Mouse (Mus musculus) limb, embryonic 15.5 days (tissue): Measurements from ENCODE around the gene Thap11. TPM values are rescaled to one million over a fixed set of nuclear protein-coding genes. Genes with fewer than 3 reads are reported as not detected.

Source experiments
- ATAC-seq: fragments of 200-750 bp; cut with Nextera tagmentation; 2 replicates; pipeline ENCODE4 v1.8.0; 2017; ENCODE audit warnings: low read depth, moderate TSS enrichment; ENCODE audit not compliant: insufficient number of reproducible peaks, low FRiP score, low TSS enrichment
- H3K27ac ChIP-seq: fragments of 300-500 bp; sonication (generic); 2 replicates; pipeline ENCODE4 v1.5.1; 2015; ENCODE audit warnings: moderate library complexity, mild to moderate bottlenecking, inconsistent platforms
- H3K27me3 ChIP-seq: fragments of 300-500 bp; sonication (generic); 2 replicates; pipeline ENCODE4 v1.6.1; 2015; ENCODE audit warnings: inconsistent platforms
- H3K36me3 ChIP-seq: fragments of 300-500 bp; sonication (generic); 2 replicates; pipeline ENCODE4 v1.6.1; 2015; ENCODE audit warnings: inconsistent platforms
- H3K4me1 ChIP-seq: fragments of 300-500 bp; sonication (generic); 2 replicates; pipeline ENCODE4 v1.6.1; 2015; ENCODE audit warnings: inconsistent platforms
- H3K4me2 ChIP-seq: fragments of 300-500 bp; sonication (generic); 2 replicates; pipeline ENCODE4 v1.6.1; 2015; ENCODE audit warnings: mild to moderate bottlenecking, inconsistent platforms
- H3K4me3 ChIP-seq: fragments of 300-500 bp; sonication (generic); 2 replicates; pipeline ENCODE4 v1.5.1; 2015; ENCODE audit warnings: mild to moderate bottlenecking, inconsistent platforms
- H3K9ac ChIP-seq: fragments of 300-500 bp; sonication (generic); 2 replicates; pipeline ENCODE4 v1.6.1; 2015; ENCODE audit warnings: inconsistent platforms
- H3K9me3 ChIP-seq: fragments of 300-500 bp; sonication (generic); 2 replicates; pipeline ENCODE4 v1.6.1; 2016; ENCODE audit warnings: inconsistent platforms
- WGBS: fragments of 180-500 bp; shearing (Covaris S2); methylation state at CpG from one replicate; pipeline ENCODE4 v1.1.7; 2015; 5-methylcytosine and 5-hydroxymethylcytosine counted together
- polyA plus RNA-seq: library from polyadenylated mRNA; unstranded; fragments of >200 nt; fragmentation: Nextera tagmentation; extraction: Ambion mirVana; gene quantifications from 2 replicates; pipeline ENCODE4 v1.2.1, GENCODE M21; 2015

Gene Thap11
- polyA plus RNA-seq, 1 experiment from 2014 or later: 73.0 TPM

- no peak within 1 kb of the TSS for H3K4me3 ChIP-seq
- H3K27me3 ChIP-seq: no peaks in the 10 kb centered on the region
- no peak within 1 kb of the TSS for H3K9ac ChIP-seq
- 88% methylated on average over 3 of the region's 3 CpGs for WGBS
- no peak for ATAC-seq
- no peaks in the 10 kb centered on the region for H3K9me3 ChIP-seq
- peak within 1 kb of the TSS; percentile 46; the same call in 1 of the 2 replicates for H3K4me2 ChIP-seq
- peak within 1 kb of the TSS; percentile 87; the same call in 1 of the 2 replicates for H3K27ac ChIP-seq
- H3K36me3 ChIP-seq: peaks cover 15% of the 10 kb centered on the region
- peaks cover 39% of the 10 kb centered on the region for H3K4me1 ChIP-seq
Measured at GRCm38 (mm10) chr8:105853178-105853577, 1.8 kb upstream of the Thap11 start, which contains the start of gene Cenpt. Gene Cenpt (minus strand): TSS chr8:105853278.

GRCm38 (mm10) chr8:105854303-105854702 is 629 bp upstream of the Thap11 start:
- no peak overlapping the region; the same call in 1 of the 2 replicates for H3K9ac ChIP-seq
- no peaks in the 10 kb centered on the region for H3K27me3 ChIP-seq
- peak overlapping the region; percentile 71 for H3K27ac ChIP-seq
- peaks cover 51% of the 10 kb centered on the region for H3K4me1 ChIP-seq
- 25% methylated on average over 8 of the region's 8 CpGs for WGBS
- peak overlapping the region; percentile 86 for H3K4me3 ChIP-seq
- no peak for ATAC-seq
- H3K36me3 ChIP-seq: peaks cover 10% of the 10 kb centered on the region
- no peaks in the 10 kb centered on the region for H3K9me3 ChIP-seq
- peak overlapping the region; percentile 87 for H3K4me2 ChIP-seq

- WGBS: under 1% methylated on average over 71 of the region's 71 CpGs
- Histone ChIP-seq H3K9me3 (no peaks in the 10 kb centered on the region), H3K27ac (peak overlapping the region; percentile 90), H3K4me3 (peak overlapping the region; percentile 86), H3K27me3 (no peaks in the 10 kb centered on the region), H3K9ac (peak overlapping the region; percentile 77), H3K4me2 (peak overlapping the region; percentile 87), H3K4me1 (peaks cover 56% of the 10 kb centered on the region), H3K36me3 (peaks cover 6% of the 10 kb centered on the region)
- ATAC-seq: peak; percentile 15; the same call in 1 of the 2 replicates
Measured at GRCm38 (mm10) chr8:105855248-105856167, 576 bp downstream of the Thap11 start.

- H3K27me3 ChIP-seq: no peaks in the 10 kb centered on the region
- no peaks in the 10 kb centered on the region for H3K9me3 ChIP-seq
- WGBS: 13% methylated on average over 15 of the region's 15 CpGs
- H3K9ac ChIP-seq: peak overlapping the region; percentile 77
- H3K4me2 ChIP-seq: peak overlapping the region; percentile 87
- peaks cover 6% of the 10 kb centered on the region for H3K36me3 ChIP-seq
- peak overlapping the region; percentile 90 for H3K27ac ChIP-seq
- H3K4me3 ChIP-seq: peak overlapping the region; percentile 86
- no peak for ATAC-seq
- peaks cover 53% of the 10 kb centered on the region for H3K4me1 ChIP-seq
Measured at GRCm38 (mm10) chr8:105856168-105856835, 1.4 kb downstream of the Thap11 start.

GRCm38 (mm10) chr8:105858495-105858894 is 3.6 kb downstream of the Thap11 start:
- 80% methylated on average over 5 of the region's 5 CpGs for WGBS
- Histone ChIP-seq H3K27ac (no peak overlapping the region), H3K9me3 (no peaks in the 10 kb centered on the region), H3K4me3 (no peak overlapping the region), H3K4me1 (peaks cover 63% of the 10 kb centered on the region), H3K9ac (no peak overlapping the region), H3K36me3 (peaks cover 10% of the 10 kb centered on the region), H3K4me2 (no peak overlapping the region), H3K27me3 (no peaks in the 10 kb centered on the region)
- ATAC-seq: no peak

GRCm38 (mm10) chr8:105859314-105859713 is 4.4 kb downstream of the Thap11 start:
- no peak for ATAC-seq
- 74% methylated on average over 5 of the region's 5 CpGs for WGBS

GRCm38 (mm10) chr8:105860143-105860981 is 5.4 kb downstream of the Thap11 start, which contains the start of gene Nutf2:
Gene Nutf2 (plus strand): TSS chr8:105860580.
- peaks cover 12% of the 10 kb centered on the region for H3K36me3 ChIP-seq
- H3K9ac ChIP-seq: peak within 1 kb of the TSS; percentile 95
- H3K4me1 ChIP-seq: peaks cover 60% of the 10 kb centered on the region
- H3K27me3 ChIP-seq: no peaks in the 10 kb centered on the region
- WGBS: under 1% methylated on average over 59 of the region's 59 CpGs
- H3K9me3 ChIP-seq: no peaks in the 10 kb centered on the region
- peak within 1 kb of the TSS; percentile 96 for H3K4me3 ChIP-seq
- peak; percentile 98 for ATAC-seq
- H3K27ac ChIP-seq: peak within 1 kb of the TSS; percentile 94
- peak within 1 kb of the TSS; percentile 73 for H3K4me2 ChIP-seq

More at GRCm38 (mm10) chr8:105859314-105859713, 4.4 kb downstream of the Thap11 start:
- H3K4me3 ChIP-seq: no peak overlapping the region
- H3K9ac ChIP-seq: no peak overlapping the region
- H3K27ac ChIP-seq: peak overlapping the region; percentile 94
- no peaks in the 10 kb centered on the region for H3K27me3 ChIP-seq
- H3K9me3 ChIP-seq: no peaks in the 10 kb centered on the region
- H3K4me1 ChIP-seq: peaks cover 61% of the 10 kb centered on the region
- H3K4me2 ChIP-seq: 0 out of 2 replicates have a peak overlapping the region, but pooled peaks have one; percentile 45
- H3K36me3 ChIP-seq: peaks cover 12% of the 10 kb centered on the region

- WGBS: 5% methylated on average over 1 of the region's 1 CpGs
- H3K4me3 ChIP-seq: peak overlapping the region; percentile 96
- H3K27me3 ChIP-seq: no peaks in the 10 kb centered on the region
- H3K9me3 ChIP-seq: no peaks in the 10 kb centered on the region
- H3K36me3 ChIP-seq: peaks cover 26% of the 10 kb centered on the region
- H3K9ac ChIP-seq: peak overlapping the region; percentile 95; the same call in 1 of the 2 replicates
- peak overlapping the region; percentile 73 for H3K4me2 ChIP-seq
- no peak for ATAC-seq
- H3K4me1 ChIP-seq: peaks cover 44% of the 10 kb centered on the region
- H3K27ac ChIP-seq: 0 out of 2 replicates have a peak overlapping the region, but pooled peaks have one; percentile 94
Measured at GRCm38 (mm10) chr8:105861951-105862350, 7.0 kb downstream of the Thap11 start.

- H3K9me3 ChIP-seq: no peaks in the 10 kb centered on the region
- H3K9ac ChIP-seq: no peak overlapping the region
- WGBS: 86% methylated on average over 6 of the region's 6 CpGs
- no peak overlapping the region for H3K27ac ChIP-seq
- H3K4me1 ChIP-seq: peaks cover 11% of the 10 kb centered on the region
- no peak for ATAC-seq
- H3K4me3 ChIP-seq: no peak overlapping the region
- no peaks in the 10 kb centered on the region for H3K27me3 ChIP-seq
- no peak overlapping the region for H3K4me2 ChIP-seq
- peaks cover 58% of the 10 kb centered on the region for H3K36me3 ChIP-seq
Measured at GRCm38 (mm10) chr8:105866364-105867029, 11.6 kb downstream of the Thap11 start.

- no peak overlapping the region for H3K4me2 ChIP-seq
- H3K36me3 ChIP-seq: peaks cover 76% of the 10 kb centered on the region
- no peaks in the 10 kb centered on the region for H3K9me3 ChIP-seq
- no peak overlapping the region for H3K9ac ChIP-seq
- no peak overlapping the region for H3K4me3 ChIP-seq
- 84% methylated on average over 6 of the region's 6 CpGs for WGBS
- no peaks in the 10 kb centered on the region for H3K4me1 ChIP-seq
- H3K27me3 ChIP-seq: no peaks in the 10 kb centered on the region
- no peak for ATAC-seq
- H3K27ac ChIP-seq: no peak overlapping the region
Measured at GRCm38 (mm10) chr8:105874301-105874700, 19.4 kb downstream of the Thap11 start.
